Mouse (Mus musculus) kidney, embryonic 14.5 days (tissue): Measurements from ENCODE around the gene Lamtor1. TPM values are rescaled to one million over a fixed set of nuclear protein-coding genes. Genes with fewer than 3 reads are reported as not detected.

Experiments used
- ATAC-seq: fragments of 200-750 bp; cut with Nextera tagmentation; 2 replicates; pipeline ENCODE4 v1.8.0; 2017; ENCODE audit warnings: moderate number of reproducible peaks, mild to moderate bottlenecking, moderate TSS enrichment, moderate library complexity; ENCODE audit not compliant: low FRiP score, low TSS enrichment
- H3K27ac ChIP-seq: fragments of 300-500 bp; sonication (generic); 2 replicates; pipeline ENCODE4 v1.5.1; 2014; ENCODE audit warnings: low read depth, mild to moderate bottlenecking, low read length, moderate library complexity, mixed read lengths
- H3K27me3 ChIP-seq: fragments of 300-500 bp; sonication (generic); 2 replicates; pipeline ENCODE4 v1.6.1; 2014; ENCODE audit warnings: mild to moderate bottlenecking, low read length; ENCODE audit not compliant: control insufficient read depth, insufficient read depth
- H3K36me3 ChIP-seq: fragments of 300-500 bp; sonication (generic); 2 replicates; pipeline ENCODE4 v1.6.1; 2014; ENCODE audit warnings: low read length, mixed read lengths; ENCODE audit not compliant: control insufficient read depth, insufficient read depth
- H3K4me1 ChIP-seq: fragments of 300-500 bp; sonication (generic); 2 replicates; pipeline ENCODE4 v1.6.1; 2014; ENCODE audit warnings: low read length, mixed read lengths; ENCODE audit not compliant: control insufficient read depth, insufficient read depth
- H3K4me2 ChIP-seq: fragments of 300-500 bp; sonication (generic); replicated peaks from 2 replicates; pipeline ENCODE4 v1.6.1; 2014; ENCODE audit warnings: low read depth, mild to moderate bottlenecking, low read length
- H3K4me3 ChIP-seq: fragments of 300-500 bp; sonication (generic); 2 replicates; pipeline ENCODE4 v1.5.1; 2014; ENCODE audit warnings: mild to moderate bottlenecking, low read length
- H3K9ac ChIP-seq: fragments of 300-500 bp; sonication (generic); 2 replicates; pipeline ENCODE4 v1.6.1; 2014; ENCODE audit warnings: low read depth, mild to moderate bottlenecking, low read length, moderate library complexity
- H3K9me3 ChIP-seq: fragments of 300-500 bp; sonication (generic); 2 replicates; pipeline ENCODE4 v1.6.1; 2016; ENCODE audit warnings: low read length; ENCODE audit not compliant: control insufficient read depth
- WGBS: fragments of 180-500 bp; shearing (Covaris S2); extraction: QIAGEN DNeasy Blood & Tissue Kit; methylation state at CpG from one replicate; pipeline ENCODE4 v1.1.7; 2014; 5-methylcytosine and 5-hydroxymethylcytosine counted together
- polyA plus RNA-seq: library from polyadenylated mRNA; unstranded; fragments of >200 nt; fragmentation: Nextera tagmentation; extraction: Ambion mirVana; gene quantifications from 2 replicates; pipeline ENCODE4 v1.2.1, GENCODE M21; 2014

Gene Lamtor1
- polyA plus RNA-seq, 1 experiment from 2014 or later, result 152 TPM

DNA sequence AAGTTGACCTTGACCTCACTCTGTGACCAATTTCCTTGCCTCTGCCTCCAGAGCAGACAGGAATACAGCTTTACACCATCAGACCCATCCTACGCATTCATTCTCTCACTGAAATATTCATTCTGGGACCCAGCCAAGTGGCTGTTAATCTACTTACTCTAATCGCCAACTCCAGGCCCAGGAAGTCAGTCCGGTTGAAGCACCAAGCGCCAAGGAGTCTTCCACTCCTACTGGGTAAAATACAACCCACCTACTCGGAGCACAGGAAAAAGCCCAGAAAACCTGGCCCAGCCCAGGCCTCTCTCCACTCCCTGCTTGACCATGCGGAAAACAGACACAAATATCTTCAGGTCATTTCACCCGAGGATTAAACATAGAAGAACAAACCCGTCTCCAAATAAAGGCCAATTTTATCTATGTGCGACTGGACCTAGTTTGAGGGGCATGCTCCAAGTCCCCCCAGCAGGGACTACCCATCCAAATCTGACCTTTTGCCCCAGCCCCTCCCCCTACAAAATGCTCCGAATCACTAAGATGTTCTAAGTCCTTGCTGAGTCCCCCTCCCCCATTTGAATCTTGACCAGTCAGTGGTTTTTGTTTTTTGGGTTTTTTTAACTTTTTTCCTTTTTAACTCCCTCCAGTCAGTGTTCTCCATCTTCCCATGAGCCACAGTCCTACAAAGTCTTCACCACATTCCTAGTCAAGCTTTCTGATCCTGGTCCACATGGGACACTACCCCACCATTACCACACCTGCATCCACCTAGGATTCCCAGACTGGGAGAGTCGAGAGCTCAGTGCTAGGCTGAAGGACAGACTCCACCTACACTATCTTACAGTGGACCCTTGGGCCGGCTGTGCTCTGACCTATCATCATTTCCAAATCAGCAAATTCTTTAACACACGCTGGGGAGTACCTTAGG is 37.2 kb upstream of the Lamtor1 start:
- peak overlapping the region; percentile 24; the same call in 1 of the 2 replicates for H3K27ac ChIP-seq
- WGBS, result 47% methylated on average over 13 of the region's 13 CpGs
- no peak overlapping the region for H3K4me3 ChIP-seq
- H3K27me3 ChIP-seq, result no peaks in the 10 kb centered on the region
- ATAC-seq, result peak; percentile 56; the same call in 1 of the 2 replicates
- H3K36me3 ChIP-seq, result no peaks in the 10 kb centered on the region
- H3K9me3 ChIP-seq, result no peaks in the 10 kb centered on the region
- no peak overlapping the region for H3K9ac ChIP-seq
- H3K4me1 ChIP-seq, result peaks cover 5% of the 10 kb centered on the region; the same call in 1 of the 2 replicates
- H3K4me2 ChIP-seq, result peak overlapping the region; percentile 12; the same call in 1 of the 2 replicates

DNA sequence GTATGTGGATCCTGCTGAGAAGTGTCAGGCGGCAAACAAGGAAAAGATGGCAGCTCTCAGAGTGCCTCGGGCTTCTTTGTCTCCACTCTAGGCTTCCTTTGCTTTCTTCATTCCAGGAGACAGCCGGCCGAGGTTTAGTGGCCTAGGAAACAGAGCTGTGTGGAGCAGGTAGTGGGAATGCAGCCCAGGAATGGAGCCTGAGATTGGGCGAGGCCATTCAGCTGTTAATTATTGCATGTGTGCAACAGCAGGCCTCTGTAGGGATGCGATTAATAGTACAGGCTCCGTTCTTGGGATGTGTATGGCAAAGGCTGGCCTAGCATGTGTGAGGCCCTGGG is 36.6 kb upstream of the Lamtor1 start:
- ATAC-seq, result no peak
- Histone ChIP-seq H3K27me3 (no peaks in the 10 kb centered on the region), H3K27ac (peak overlapping the region; percentile 24; the same call in 1 of the 2 replicates), H3K4me1 (peaks cover 5% of the 10 kb centered on the region; the same call in 1 of the 2 replicates), H3K36me3 (no peaks in the 10 kb centered on the region), H3K9me3 (no peaks in the 10 kb centered on the region), H3K4me3 (no peak overlapping the region), H3K4me2 (peak overlapping the region; percentile 12; the same call in 1 of the 2 replicates), H3K9ac (no peak overlapping the region)
- WGBS, result 76% methylated on average over 7 of the region's 7 CpGs

DNA sequence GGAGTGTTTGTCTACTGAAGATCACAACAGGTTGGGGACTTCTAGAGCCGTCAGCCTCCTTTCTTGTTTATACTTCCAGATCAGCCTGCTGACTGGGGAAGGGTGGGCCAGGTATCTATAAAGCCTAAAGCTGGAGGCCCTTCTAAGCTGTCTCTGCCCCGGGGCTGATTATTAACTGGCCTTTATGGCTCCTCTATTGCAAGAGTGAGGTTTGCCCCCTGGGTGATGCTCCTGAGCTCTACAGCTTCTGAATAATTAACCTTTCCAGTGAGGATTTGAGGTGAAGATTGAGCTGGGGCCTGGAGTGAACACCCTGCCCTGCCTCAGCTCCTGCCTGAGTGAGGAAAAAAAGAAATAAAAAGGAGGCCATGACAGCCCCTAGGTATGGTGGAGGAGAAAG is 35.1 kb upstream of the Lamtor1 start, which contains the start of gene Folr1:
TSS of gene Folr1 (minus strand) at position 160 of the 400 bp plus-strand sequence.
- Histone ChIP-seq H3K4me1 (peaks cover 5% of the 10 kb centered on the region; the same call in 1 of the 2 replicates), H3K27me3 (no peaks in the 10 kb centered on the region), H3K4me2 (peak within 1 kb of the TSS; percentile 15; the same call in 1 of the 2 replicates), H3K36me3 (no peaks in the 10 kb centered on the region), H3K9me3 (no peaks in the 10 kb centered on the region), H3K9ac (peak within 1 kb of the TSS; percentile 18; the same call in 1 of the 2 replicates), H3K27ac (peak within 1 kb of the TSS; percentile 37; the same call in 1 of the 2 replicates), H3K4me3 (peak within 1 kb of the TSS; percentile 12; the same call in 1 of the 2 replicates)
- 29% methylated on average over 2 of the region's 2 CpGs for WGBS
- 0 out of 2 replicates have a peak, but pooled peaks have one; percentile 34 for ATAC-seq

DNA sequence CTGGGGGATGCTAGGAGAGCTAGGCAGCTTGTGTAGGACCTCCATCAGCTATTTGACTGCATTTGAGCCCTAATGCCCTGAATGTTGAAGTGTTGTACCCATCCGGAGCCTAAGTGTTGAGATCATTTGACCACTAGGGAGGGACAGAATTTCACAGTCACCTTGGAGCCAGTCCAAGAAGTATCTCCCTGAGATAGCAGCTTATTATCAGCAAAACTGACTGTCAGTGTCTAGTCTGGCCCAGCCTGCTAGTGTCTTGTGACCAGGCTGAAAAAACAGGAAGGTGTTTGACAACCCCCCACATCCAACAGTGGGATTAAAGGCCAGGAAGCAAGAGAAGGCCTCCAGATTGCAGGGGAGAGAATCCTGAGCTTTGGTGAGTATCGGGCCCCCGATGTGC is 34.4 kb upstream of the Lamtor1 start:
- no peaks in the 10 kb centered on the region for H3K27me3 ChIP-seq
- ATAC-seq, result no peak
- no peaks in the 10 kb centered on the region for H3K36me3 ChIP-seq
- no peak overlapping the region for H3K4me2 ChIP-seq
- H3K27ac ChIP-seq, result peak overlapping the region; percentile 37; the same call in 1 of the 2 replicates
- 78% methylated on average over 3 of the region's 3 CpGs for WGBS
- no peak overlapping the region for H3K9ac ChIP-seq
- no peaks in the 10 kb centered on the region for H3K9me3 ChIP-seq
- no peak overlapping the region for H3K4me3 ChIP-seq
- H3K4me1 ChIP-seq, result peaks cover 5% of the 10 kb centered on the region; the same call in 1 of the 2 replicates

DNA sequence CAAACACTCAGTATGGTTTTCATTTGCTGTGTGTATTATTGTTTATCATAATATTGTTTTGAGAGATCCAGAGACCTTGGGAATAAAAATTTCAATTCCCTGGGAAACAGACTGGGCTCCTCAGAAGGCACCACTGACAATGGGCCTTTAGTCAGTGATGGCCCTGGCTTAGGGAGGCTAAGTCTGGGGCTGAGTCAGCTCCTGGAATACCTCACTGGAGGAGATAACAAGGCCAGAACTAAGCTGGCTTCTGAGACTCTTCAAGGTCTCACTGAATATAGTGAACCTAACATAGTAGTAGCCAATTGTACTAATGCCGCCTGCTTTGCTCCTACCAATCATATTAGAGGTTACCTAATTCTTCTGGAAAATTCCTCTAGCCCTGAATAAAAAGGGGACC is 29.7 kb upstream of the Lamtor1 start:
- WGBS, result 97% methylated on average over 1 of the region's 1 CpGs
- no peak overlapping the region for H3K9ac ChIP-seq
- no peaks in the 10 kb centered on the region for H3K4me1 ChIP-seq
- H3K4me2 ChIP-seq, result no peak overlapping the region
- H3K27me3 ChIP-seq, result no peaks in the 10 kb centered on the region
- H3K36me3 ChIP-seq, result no peaks in the 10 kb centered on the region
- no peak overlapping the region for H3K27ac ChIP-seq
- no peaks in the 10 kb centered on the region for H3K9me3 ChIP-seq
- no peak overlapping the region for H3K4me3 ChIP-seq
- ATAC-seq, result no peak

DNA sequence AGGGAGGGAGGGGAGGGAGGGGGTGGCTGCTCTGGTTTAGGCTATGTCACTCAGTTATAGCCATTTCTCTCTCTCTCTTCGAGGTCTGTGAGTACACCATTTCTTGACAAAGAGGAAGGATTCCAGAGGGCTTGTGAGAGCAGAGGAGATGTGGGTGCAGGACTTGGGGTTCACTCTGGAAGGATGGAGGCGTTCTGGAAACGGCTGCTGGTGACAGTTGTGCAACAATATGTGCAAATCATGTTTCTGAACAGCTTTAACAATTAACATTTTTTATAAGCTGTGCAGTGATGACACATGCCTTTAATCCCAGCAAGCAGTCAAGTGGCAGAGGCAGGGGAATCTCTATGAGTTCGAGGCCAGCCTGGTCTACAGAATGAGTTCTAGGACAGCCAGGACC is 24.8 kb upstream of the Lamtor1 start:
- 79% methylated on average over 4 of the region's 4 CpGs for WGBS
- no peak for ATAC-seq
- no peak overlapping the region for H3K9ac ChIP-seq

DNA sequence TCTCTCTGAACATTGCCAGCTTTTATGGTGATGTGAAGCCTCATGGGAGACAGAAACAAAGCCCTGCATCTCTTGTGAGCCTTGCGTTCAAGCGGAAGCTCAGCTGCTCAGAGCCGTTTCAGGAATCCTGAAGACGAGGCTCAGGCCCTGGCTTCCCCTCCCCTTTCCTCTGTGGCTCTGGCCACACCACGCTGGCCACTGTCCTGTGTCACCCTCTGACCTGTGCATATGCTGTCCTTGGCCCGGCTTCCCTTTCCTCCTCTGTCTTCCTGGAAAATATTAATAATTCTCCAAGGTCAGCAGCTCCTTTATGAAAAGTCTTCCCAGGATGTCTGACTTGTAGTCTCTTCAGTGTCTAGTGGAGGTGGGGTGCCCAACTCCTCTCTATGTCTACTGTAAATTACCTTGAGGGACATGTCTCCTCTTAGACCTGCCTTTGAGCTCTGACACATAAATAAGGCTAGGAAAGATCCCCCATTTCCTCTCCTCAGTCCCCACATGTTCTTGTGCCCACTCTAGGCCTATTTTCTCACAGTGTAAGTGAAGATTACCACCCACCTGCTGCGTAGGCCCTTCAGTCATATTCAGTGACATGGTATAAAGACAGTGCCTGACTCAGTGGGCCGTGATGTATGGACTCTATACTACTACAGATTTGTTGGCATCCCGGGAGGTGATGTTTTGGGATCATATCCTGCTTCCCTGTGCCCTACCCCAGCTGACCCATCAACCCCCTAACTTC is 23.1 kb upstream of the Lamtor1 start:
- WGBS, result 69% methylated on average over 9 of the region's 9 CpGs
- H3K9ac ChIP-seq, result no peak overlapping the region

More for the DNA sequence above, 24.8 kb upstream of the Lamtor1 start:
- no peak overlapping the region for H3K4me3 ChIP-seq
- H3K27ac ChIP-seq, result no peak overlapping the region
- H3K4me2 ChIP-seq, result no peak overlapping the region
- no peaks in the 10 kb centered on the region for H3K9me3 ChIP-seq
- H3K4me1 ChIP-seq, result 0 out of 2 replicates have a peak, but pooled peaks cover 4% of the 10 kb centered on the region
- no peaks in the 10 kb centered on the region for H3K36me3 ChIP-seq
- H3K27me3 ChIP-seq, result no peaks in the 10 kb centered on the region

DNA sequence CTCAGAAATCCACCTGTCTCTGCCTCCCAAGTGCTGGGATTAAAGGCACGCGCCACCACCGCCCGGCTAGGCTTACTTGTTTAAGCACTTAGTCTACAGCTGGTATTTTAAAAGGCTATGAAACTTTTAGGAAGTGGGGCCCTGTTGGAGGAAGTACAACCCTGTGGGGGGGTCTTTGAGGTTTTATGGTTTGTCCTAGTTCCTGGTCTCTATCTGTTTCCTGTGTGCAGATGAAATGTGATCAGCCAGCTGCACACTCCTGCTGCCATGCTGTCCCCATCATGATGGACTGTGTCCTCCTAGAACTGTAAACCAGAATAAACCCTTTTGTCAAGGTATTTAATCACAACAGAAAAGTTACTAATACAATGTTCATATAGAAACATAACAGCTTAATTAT is 21.5 kb upstream of the Lamtor1 start:
- Histone ChIP-seq H3K36me3 (no peaks in the 10 kb centered on the region), H3K9me3 (no peaks in the 10 kb centered on the region), H3K4me3 (no peak overlapping the region), H3K27ac (no peak overlapping the region), H3K9ac (no peak overlapping the region), H3K27me3 (no peaks in the 10 kb centered on the region), H3K4me2 (no peak overlapping the region), H3K4me1 (0 out of 2 replicates have a peak, but pooled peaks cover 4% of the 10 kb centered on the region)
- 99% methylated on average over 4 of the region's 4 CpGs for whole genome bisulfite sequencing
- no peak for ATAC-seq

More for the DNA sequence above, 23.1 kb upstream of the Lamtor1 start:
- no peaks in the 10 kb centered on the region for H3K36me3 ChIP-seq
- H3K4me1 ChIP-seq, result 0 out of 2 replicates have a peak, but pooled peaks cover 4% of the 10 kb centered on the region
- H3K27ac ChIP-seq, result no peak overlapping the region; the same call in 1 of the 2 replicates
- no peak for ATAC-seq
- H3K4me2 ChIP-seq, result no peak overlapping the region
- H3K27me3 ChIP-seq, result no peaks in the 10 kb centered on the region
- no peak overlapping the region for H3K4me3 ChIP-seq
- H3K9me3 ChIP-seq, result no peaks in the 10 kb centered on the region
